Mouse (Mus musculus) mesoderm, embryonic 11.5 days (tissue): Measurements from ENCODE around the gene Usp5.

Source experiments
- DNase-seq: peaks from one replicate; pipeline ENCODE4 v3.0.0-alpha.2; 2012; ENCODE audit warnings: low read depth, low spot score

Gene Usp5

DNA sequence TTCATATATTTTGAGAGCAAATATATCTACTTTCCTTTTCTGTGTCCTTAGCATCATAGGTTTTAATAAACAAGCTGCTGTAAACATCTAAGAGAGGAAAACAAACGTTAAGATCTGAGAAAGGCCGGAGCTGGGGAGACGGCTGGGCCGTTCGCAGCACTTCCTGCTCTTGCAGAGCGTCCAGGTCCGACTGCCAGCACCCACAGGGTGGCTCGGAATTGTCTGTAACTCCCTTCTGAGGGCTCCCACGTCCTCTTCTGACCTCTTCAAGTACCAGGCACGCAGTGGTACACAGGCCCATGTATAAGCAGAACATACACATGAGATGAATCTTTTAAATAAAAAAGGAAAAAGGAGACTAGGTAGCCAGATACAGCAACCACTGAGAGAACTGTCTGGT, 41.6 kb downstream of the Usp5 start:
- DNase-seq: no peak

- DNase-seq: no peak
Observed at GRCm38 (mm10) chr6:124786756-124787420, 42.4 kb downstream of the Usp5 start.

- DNase-seq: peak; percentile 48
Observed at GRCm38 (mm10) chr6:124782436-124782835, 46.8 kb downstream of the Usp5 start.

GRCm38 (mm10) chr6:124780917-124781316, 48.4 kb downstream of the Usp5 start:
- DNase-seq: no peak

DNA sequence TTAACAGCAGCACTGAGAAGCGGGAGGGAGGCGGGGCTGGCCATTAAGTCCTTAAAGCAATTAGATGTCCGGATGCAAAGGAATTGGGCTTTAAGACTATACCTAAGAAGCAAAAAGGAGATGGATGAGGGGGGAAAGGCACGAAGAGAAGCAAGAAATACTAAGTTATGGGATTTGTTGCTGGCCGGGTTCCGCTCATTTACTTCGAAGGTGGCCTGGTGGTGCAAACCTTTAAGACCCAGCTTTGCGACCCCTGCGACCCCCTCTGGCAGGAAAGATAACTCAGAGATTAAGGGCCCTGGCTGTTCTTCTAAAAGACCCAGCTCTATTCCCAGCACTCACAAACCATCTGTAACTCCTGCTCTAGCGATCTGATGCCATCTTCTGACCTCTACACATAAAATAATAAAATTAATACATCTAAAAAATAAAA, 49.3 kb downstream of the Usp5 start:
- no peak for DNase-seq

- peak; percentile 73 for DNase-seq
Observed at GRCm38 (mm10) chr6:124779222-124779983, 49.9 kb downstream of the Usp5 start, which contains the start of gene Lrrc23. TSS of gene Lrrc23 (minus strand) at chr6:124779727.

- DNase-seq: no peak
Observed at GRCm38 (mm10) chr6:124770511-124770910, 58.8 kb downstream of the Usp5 start.

DNA sequence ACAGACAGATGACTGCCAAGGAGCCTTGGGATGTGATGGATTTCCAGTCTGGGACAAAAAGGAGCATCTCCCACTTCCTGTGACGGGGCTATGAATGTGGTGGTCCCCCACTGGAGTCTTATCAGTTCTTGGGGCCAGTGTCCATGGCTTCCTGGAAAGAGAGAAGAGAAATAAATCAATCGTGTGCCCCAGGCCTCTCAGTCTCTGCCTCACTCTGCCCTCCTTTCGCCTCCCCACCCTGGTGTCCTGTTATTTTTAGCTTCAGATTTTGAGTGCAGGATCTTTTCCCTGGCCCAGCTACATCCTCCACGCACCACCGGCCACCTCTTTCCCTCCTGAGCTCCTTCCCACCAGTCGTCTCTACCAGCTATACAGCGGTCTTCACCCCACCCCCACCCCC, 59.3 kb downstream of the Usp5 start:
- no peak for DNase-seq

GRCm38 (mm10) chr6:124769101-124769765, 60.1 kb downstream of the Usp5 start, which contains the start of gene Eno2:
TSS of gene Eno2 (minus strand) at chr6:124769673.
- DNase-seq: no peak

DNA sequence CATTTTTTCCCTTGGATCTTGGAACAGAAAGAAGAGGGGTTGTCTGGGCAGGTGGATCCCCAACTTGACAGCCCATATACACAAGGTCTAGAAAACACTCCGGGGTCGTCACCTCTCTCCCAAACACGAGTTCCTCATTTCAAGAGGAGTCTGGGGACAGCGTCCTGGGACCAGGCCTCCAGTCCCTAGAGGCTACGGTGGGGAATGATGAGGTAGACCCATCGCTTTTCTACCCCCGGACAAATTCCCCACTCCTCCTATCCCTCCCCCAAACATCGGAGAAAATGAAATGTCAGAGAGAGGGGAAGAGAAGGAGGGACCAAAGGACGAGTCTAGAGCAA, 60.6 kb downstream of the Usp5 start:
- DNase-seq: no peak

- DNase-seq: no peak
Observed at GRCm38 (mm10) chr6:124767920-124768703, 61.2 kb downstream of the Usp5 start.

DNA sequence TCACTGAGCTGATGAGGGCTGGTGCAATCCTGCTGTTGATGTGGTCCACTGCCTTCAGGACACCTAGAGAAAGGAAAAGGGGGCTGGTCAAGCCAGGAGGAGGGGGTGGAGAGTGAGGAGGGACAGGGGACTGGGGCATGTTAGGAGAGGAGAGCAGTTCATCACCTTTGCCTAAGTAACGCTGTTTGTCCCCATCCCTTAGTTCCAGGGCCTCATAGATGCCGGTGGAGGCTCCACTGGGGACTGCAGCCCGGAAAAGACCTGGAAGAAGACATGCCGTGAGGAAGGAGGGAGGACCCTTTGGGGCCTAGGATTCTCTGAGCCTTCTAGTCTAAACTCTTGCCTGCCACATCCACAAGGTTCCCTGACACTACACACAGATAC, 61.8 kb downstream of the Usp5 start:
- no peak for DNase-seq

DNA sequence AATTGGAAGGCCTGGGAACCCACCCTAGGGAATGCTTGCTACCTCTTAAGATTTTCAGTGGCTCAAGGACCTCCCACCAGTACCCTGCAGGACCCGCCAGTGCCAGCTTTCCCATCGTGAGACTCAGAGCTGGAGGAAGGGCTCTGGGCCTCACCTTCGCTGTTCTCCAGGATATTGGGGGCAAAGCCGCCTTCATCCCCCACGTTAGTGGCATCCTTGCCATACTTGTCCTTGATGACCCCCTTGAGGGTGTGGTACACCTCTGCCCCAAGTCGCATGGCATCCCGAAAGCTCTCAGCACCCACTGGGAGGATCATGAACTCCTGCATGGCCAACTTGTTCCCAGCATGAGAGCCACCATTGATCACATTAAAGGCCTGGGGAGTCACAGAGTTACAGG, 63.3 kb downstream of the Usp5 start:
- no peak for DNase-seq
